Mouse (Mus musculus) kidney, embryonic 14.5 days (tissue): Measurements from ENCODE around the gene Zswim5. TPM values are rescaled to one million over a fixed set of nuclear protein-coding genes. Genes with fewer than 3 reads are reported as not detected.
"Not testable (repeated sequence)": the region's sequence is repeated elsewhere in the genome, so short reads cannot be mapped to it uniquely, and the experiment has no call there.

Source experiments
- ATAC-seq: fragments of 200-750 bp; cut with Nextera tagmentation; 2 replicates; pipeline ENCODE4 v1.8.0; 2017; ENCODE audit warnings: moderate number of reproducible peaks, mild to moderate bottlenecking, moderate TSS enrichment, moderate library complexity; ENCODE audit not compliant: low FRiP score, low TSS enrichment
- H3K27ac ChIP-seq: fragments of 300-500 bp; sonication (generic); 2 replicates; pipeline ENCODE4 v1.5.1; 2014; ENCODE audit warnings: low read depth, mild to moderate bottlenecking, low read length, moderate library complexity, mixed read lengths
- H3K27me3 ChIP-seq: fragments of 300-500 bp; sonication (generic); 2 replicates; pipeline ENCODE4 v1.6.1; 2014; ENCODE audit warnings: mild to moderate bottlenecking, low read length; ENCODE audit not compliant: control insufficient read depth, insufficient read depth
- H3K36me3 ChIP-seq: fragments of 300-500 bp; sonication (generic); 2 replicates; pipeline ENCODE4 v1.6.1; 2014; ENCODE audit warnings: low read length, mixed read lengths; ENCODE audit not compliant: control insufficient read depth, insufficient read depth
- H3K4me1 ChIP-seq: fragments of 300-500 bp; sonication (generic); 2 replicates; pipeline ENCODE4 v1.6.1; 2014; ENCODE audit warnings: low read length, mixed read lengths; ENCODE audit not compliant: control insufficient read depth, insufficient read depth
- H3K4me2 ChIP-seq: fragments of 300-500 bp; sonication (generic); replicated peaks from 2 replicates; pipeline ENCODE4 v1.6.1; 2014; ENCODE audit warnings: low read depth, mild to moderate bottlenecking, low read length
- H3K4me3 ChIP-seq: fragments of 300-500 bp; sonication (generic); 2 replicates; pipeline ENCODE4 v1.5.1; 2014; ENCODE audit warnings: mild to moderate bottlenecking, low read length
- H3K9ac ChIP-seq: fragments of 300-500 bp; sonication (generic); 2 replicates; pipeline ENCODE4 v1.6.1; 2014; ENCODE audit warnings: low read depth, mild to moderate bottlenecking, low read length, moderate library complexity
- H3K9me3 ChIP-seq: fragments of 300-500 bp; sonication (generic); 2 replicates; pipeline ENCODE4 v1.6.1; 2016; ENCODE audit warnings: low read length; ENCODE audit not compliant: control insufficient read depth
- WGBS: fragments of 180-500 bp; shearing (Covaris S2); extraction: QIAGEN DNeasy Blood & Tissue Kit; methylation state at CpG from one replicate; pipeline ENCODE4 v1.1.7; 2014; 5-methylcytosine and 5-hydroxymethylcytosine counted together
- polyA plus RNA-seq: library from polyadenylated mRNA; unstranded; fragments of >200 nt; fragmentation: Nextera tagmentation; extraction: Ambion mirVana; gene quantifications from 2 replicates; pipeline ENCODE4 v1.2.1, GENCODE M21; 2014

The Zswim5 gene
- polyA plus RNA-seq = 1.7 and 2.1 TPM in 2 replicates

DNA sequence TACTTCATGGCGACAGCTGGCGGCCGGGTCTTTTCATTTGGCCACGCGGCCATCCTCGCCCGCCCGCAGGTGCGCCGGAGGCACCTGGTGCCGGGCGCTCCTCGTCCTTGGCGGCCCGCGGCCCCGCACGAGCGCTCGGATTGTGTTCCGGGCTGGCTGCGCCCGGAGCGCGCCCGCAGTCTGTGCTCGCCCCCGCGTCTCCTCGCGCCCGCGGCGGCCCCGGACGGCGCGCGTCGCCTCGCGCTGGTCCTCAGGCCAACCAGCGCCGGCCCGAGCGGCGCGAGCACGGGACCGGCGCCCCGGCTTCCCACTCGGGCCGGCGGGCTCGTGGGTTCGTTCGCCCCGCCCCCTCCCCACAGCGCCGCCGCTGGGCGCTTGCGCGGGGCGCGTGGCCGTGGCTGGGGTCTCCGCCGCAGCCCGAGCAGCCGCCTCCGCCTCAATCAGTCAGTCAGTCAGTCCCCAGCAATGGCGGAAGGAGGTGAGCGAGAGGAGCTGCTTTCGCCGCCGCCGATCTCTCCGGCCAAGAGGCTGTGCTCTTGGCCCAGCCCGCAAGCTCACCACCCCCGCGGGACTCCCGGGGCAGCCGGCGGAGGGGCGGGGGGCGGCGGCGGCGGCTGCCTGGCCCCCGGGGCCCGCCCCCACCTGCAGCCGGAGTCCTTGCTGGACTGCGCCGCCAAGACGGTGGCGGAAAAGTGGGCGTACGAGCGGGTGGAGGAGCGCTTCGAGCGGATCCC lies at the start of gene Zswim5:
TSS of gene Zswim5 (plus strand) at position 382 of the 734 bp plus-strand sequence.
- peak; percentile 92 for ATAC-seq
- whole genome bisulfite sequencing = under 1% methylated on average over 82 of the region's 104 CpGs
- Histone ChIP-seq H3K36me3 (no peaks in the 10 kb centered on the region), H3K27me3 (peaks cover 3% of the 10 kb centered on the region; the same call in 1 of the 2 replicates), H3K27ac (peak within 1 kb of the TSS; percentile 85), H3K4me1 (no peaks in the 10 kb centered on the region), H3K4me2 (peak within 1 kb of the TSS; percentile 95), H3K9ac (peak within 1 kb of the TSS; percentile 82), H3K4me3 (peak within 1 kb of the TSS; percentile 90), H3K9me3 (no peaks in the 10 kb centered on the region)

DNA sequence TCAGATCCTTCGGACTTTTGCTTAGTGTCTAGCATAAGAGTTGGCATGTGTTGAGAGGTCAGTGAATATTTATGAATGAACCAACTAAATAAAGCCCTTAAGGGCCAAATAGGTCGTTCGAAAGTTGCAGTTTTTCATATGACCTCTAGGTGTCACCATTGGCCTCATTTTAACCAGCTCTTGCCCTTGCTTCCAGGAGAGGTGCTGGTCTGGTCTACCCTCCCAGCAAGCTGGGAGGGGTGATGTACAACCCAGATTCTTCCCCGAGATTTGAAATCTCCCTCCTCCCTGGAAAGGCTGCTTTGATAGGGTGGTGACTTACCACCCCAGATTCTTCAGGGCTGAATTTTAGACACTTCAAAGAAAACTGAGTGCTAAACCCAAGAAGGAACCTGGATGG lies 49.4 kb upstream of the Zswim5 start:
- 3% methylated on average over 4 of the region's 4 CpGs for WGBS

DNA sequence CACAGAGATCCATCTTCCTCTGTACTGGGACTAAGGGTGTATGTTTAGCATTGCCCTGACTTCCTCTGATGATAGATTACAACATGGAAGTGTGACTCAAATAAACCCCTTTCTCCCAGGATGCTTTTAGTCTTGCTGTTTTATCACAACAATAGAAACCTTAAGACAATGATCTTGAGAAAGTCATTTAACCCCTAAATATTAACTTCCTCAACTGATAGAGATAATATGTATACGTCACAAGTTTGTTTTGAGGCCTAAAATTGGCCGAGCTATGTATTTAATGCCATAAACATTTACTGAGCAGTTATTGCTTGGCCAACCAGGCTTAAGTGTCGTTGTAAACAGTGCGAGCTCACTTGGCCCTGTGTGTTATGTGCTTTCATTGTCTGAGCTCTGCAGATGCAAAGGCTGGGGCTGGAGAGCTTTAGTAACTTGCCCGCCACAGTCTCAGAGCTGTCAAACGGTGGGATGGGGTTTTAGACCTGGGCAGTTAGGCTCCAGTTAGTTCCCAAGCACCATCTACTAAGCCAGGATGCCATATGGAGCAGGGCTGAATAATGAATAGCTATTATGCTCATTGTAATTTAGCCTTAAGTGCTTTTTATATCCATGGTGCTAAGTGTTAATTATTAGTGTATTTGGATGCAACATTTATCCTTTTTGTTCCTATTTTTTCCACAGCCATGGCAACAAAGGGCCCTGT lies 47.7 kb upstream of the Zswim5 start:
- Histone ChIP-seq H3K4me3 (no peak overlapping the region), H3K36me3 (no peaks in the 10 kb centered on the region), H3K4me1 (peaks cover 13% of the 10 kb centered on the region), H3K27ac (peak overlapping the region; percentile 13; the same call in 1 of the 2 replicates), H3K4me2 (no peak overlapping the region), H3K9ac (no peak overlapping the region), H3K9me3 (no peaks in the 10 kb centered on the region), H3K27me3 (no peaks in the 10 kb centered on the region)
- 0 out of 2 replicates have a peak, but pooled peaks have one; percentile 22 for ATAC-seq
- 46% methylated on average over 6 of the region's 6 CpGs for WGBS

More for the DNA sequence above, 49.4 kb upstream of the Zswim5 start:
- Histone ChIP-seq H3K4me3 (no peak overlapping the region), H3K9ac (no peak overlapping the region), H3K27me3 (no peaks in the 10 kb centered on the region), H3K4me1 (peaks cover 13% of the 10 kb centered on the region), H3K4me2 (no peak overlapping the region), H3K36me3 (no peaks in the 10 kb centered on the region), H3K9me3 (no peaks in the 10 kb centered on the region), H3K27ac (no peak overlapping the region)
- ATAC-seq = no peak

DNA sequence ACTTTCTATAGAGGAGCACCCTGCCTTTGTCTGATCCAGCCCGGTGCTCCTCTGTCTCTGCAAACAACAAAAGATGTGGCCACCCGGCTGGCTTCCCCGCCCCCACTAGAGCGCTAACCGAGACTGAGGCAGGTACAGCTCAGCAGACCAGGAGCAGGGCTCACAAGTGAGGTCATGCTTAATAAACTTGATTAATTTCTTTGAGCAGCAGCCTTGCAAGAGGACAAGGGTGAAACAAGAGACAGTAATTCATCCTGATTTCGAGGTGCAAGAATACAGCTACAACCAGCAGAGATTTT lies 47.2 kb upstream of the Zswim5 start:
- peak overlapping the region; percentile 13; the same call in 1 of the 2 replicates for H3K27ac ChIP-seq
- 7% methylated on average over 6 of the region's 6 CpGs for WGBS

DNA sequence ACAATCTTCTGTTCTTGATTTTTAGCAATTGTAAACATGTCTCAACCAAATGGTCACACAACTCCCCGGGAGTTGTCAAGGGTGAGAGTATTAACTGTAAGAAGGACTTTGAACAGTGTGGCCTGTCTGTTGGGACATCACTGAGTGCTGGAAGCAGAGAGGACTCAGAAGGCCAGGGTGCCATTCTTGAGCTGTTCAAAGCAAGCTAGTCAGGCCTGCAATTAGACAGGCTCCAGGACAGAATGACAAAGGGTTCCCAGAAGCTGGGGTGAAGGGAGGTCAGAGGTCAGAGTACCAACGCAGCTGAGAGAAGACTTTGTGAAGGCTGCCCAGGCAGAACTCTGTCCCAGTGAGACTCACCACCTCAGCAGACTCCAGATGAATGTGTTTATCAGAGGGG lies 38.2 kb upstream of the Zswim5 start:
- ATAC-seq = no peak
- 30% methylated on average over 2 of the region's 2 CpGs for WGBS
- Histone ChIP-seq H3K36me3 (no peaks in the 10 kb centered on the region), H3K27ac (no peak overlapping the region), H3K4me1 (no peaks in the 10 kb centered on the region), H3K9ac (no peak overlapping the region), H3K27me3 (peaks cover 3% of the 10 kb centered on the region; the same call in 1 of the 2 replicates), H3K4me3 (no peak overlapping the region), H3K9me3 (no peaks in the 10 kb centered on the region), H3K4me2 (no peak overlapping the region)

More for the DNA sequence above, 47.2 kb upstream of the Zswim5 start:
- Histone ChIP-seq H3K9ac (no peak overlapping the region), H3K27me3 (no peaks in the 10 kb centered on the region), H3K9me3 (no peaks in the 10 kb centered on the region), H3K4me2 (no peak overlapping the region), H3K36me3 (no peaks in the 10 kb centered on the region), H3K4me1 (peaks cover 11% of the 10 kb centered on the region), H3K4me3 (no peak overlapping the region)
- ATAC-seq = peak; percentile 87

DNA sequence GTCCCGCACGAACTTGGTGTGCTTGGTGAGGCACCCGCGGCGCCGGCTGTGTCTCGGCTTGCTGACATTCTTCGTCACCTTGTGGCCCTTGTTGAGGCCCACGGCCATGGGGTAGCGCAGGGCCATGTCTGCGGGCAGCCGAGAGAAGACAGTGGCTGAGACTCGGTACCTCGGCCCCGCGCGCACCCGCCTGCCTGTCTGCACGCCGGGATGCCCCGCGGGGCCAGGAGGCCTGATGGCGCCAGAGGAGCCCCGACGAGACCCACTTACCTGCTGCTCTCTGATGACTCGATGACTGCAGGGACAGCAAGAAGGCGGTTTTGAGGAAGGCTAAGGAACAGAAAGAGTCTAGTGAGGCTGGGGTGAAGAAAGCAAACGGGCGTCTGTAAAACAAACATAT lies 37.1 kb upstream of the Zswim5 start:
- H3K9ac ChIP-seq, H3K4me1 ChIP-seq, H3K27me3 ChIP-seq, H3K4me3 ChIP-seq, H3K27ac ChIP-seq, ATAC-seq, H3K9me3 ChIP-seq, H3K36me3 ChIP-seq: not testable (repeated sequence)
- WGBS = 31% methylated on average over 20 of the region's 29 CpGs
- peak overlapping the region; percentile 19; the same call in 1 of the 2 replicates for H3K4me2 ChIP-seq

DNA sequence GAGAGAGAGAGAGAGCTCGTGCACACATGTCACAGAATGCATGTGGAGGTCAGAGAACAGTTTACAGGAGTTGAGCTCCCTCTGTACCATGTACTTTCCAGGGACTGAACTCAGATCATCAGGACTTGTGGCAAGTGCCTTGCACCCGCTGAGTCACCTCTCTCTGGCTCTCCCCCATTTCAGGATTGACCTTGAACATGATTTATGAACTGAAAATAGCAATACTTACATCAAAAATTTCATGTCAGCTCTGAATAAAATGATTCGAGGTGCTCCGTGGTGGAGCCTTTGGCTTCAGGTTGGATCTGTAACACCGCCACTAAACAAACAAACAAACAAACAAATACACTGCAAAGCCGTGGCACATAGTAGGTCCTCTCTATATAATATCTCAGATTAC lies 36.3 kb upstream of the Zswim5 start:
- Histone ChIP-seq H3K4me2 (no peak overlapping the region), H3K9me3 (no peaks in the 10 kb centered on the region), H3K27me3 (peaks cover 3% of the 10 kb centered on the region; the same call in 1 of the 2 replicates), H3K4me1 (no peaks in the 10 kb centered on the region), H3K4me3 (no peak overlapping the region), H3K27ac (no peak overlapping the region), H3K9ac (no peak overlapping the region), H3K36me3 (no peaks in the 10 kb centered on the region)
- WGBS = 79% methylated on average over 6 of the region's 6 CpGs
- no peak for ATAC-seq

DNA sequence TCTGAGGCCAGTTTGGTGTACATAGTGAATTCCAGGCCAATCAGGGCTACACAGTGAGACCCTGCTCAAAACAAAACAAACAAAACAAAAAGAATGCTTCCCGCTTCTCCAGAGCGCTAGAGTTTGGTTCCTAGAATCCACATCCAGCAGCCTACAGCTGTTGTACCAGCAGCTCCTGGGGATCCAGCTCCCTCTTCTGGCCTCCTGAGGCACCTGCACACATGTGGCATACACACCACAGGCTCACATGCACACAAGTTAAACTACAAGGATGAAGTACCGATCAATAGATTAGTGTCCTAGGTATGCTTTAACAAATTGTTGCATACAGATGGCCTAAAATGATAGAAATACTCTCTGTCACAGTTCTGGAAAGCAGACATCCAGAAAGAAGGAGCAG lies 32.9 kb upstream of the Zswim5 start:
- H3K27me3 ChIP-seq = peaks cover 1% of the 10 kb centered on the region; the same call in 1 of the 2 replicates
- no peak overlapping the region for H3K4me3 ChIP-seq
- H3K4me2 ChIP-seq = no peak overlapping the region
- no peaks in the 10 kb centered on the region for H3K4me1 ChIP-seq
- no peak overlapping the region for H3K27ac ChIP-seq
- 97% methylated on average over 3 of the region's 3 CpGs for WGBS
- H3K9me3 ChIP-seq = no peaks in the 10 kb centered on the region
- no peaks in the 10 kb centered on the region for H3K36me3 ChIP-seq
- no peak overlapping the region for H3K9ac ChIP-seq
- ATAC-seq = no peak

DNA sequence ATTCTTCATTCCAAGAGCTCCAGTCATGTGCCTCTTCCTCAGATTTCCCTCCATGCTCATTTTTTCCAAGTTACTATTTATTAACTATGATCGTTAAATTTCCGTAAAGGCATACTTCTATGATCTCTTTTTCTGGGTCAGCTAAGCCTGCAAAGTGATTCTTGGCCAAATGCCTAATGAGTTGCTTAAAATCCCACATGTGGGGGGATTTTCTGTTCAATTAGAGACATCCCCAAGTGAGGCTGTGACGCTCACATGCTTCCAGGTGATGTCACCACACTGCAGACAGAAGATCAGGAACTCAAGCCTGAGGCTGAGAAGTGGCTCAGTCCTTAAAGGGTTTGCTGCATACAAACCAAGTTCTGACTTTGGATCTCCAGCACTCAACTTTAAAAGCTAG lies 27.3 kb upstream of the Zswim5 start:
- Histone ChIP-seq H3K4me2 (no peak overlapping the region), H3K36me3 (no peaks in the 10 kb centered on the region), H3K27ac (no peak overlapping the region), H3K9me3 (no peaks in the 10 kb centered on the region), H3K9ac (no peak overlapping the region), H3K4me3 (no peak overlapping the region), H3K27me3 (no peaks in the 10 kb centered on the region), H3K4me1 (no peaks in the 10 kb centered on the region)
- WGBS = 78% methylated on average over 3 of the region's 3 CpGs
- ATAC-seq = no peak
